Mouse (Mus musculus) thymus, adult 2 months (tissue): ENCODE results near the gene Lgi2. TPM values are rescaled to one million over a fixed set of nuclear protein-coding genes. Genes with fewer than 3 reads are reported as not detected.

Experiments
- DNase-seq: peaks from one replicate; pipeline ENCODE4 v3.0.0; 2021
- H3K27ac ChIP-seq: fragments of 200-500 bp; 2 replicates; pipeline ENCODE4 v1.5.1; 2012; ENCODE audit warnings: low read length, control low read depth; ENCODE audit not compliant: control insufficient read depth, insufficient read depth
- H3K27me3 ChIP-seq: fragments of 200-500 bp; 2 replicates; pipeline ENCODE4 v1.6.1; 2012; ENCODE audit warnings: mild to moderate bottlenecking, low read length, moderate library complexity, mixed read lengths; ENCODE audit not compliant: control insufficient read depth, insufficient read depth
- H3K36me3 ChIP-seq: fragments of 200-500 bp; 2 replicates; pipeline ENCODE4 v1.6.1; 2012; ENCODE audit warnings: mild to moderate bottlenecking, low read length, moderate library complexity; ENCODE audit not compliant: control insufficient read depth, insufficient read depth
- H3K4me1 ChIP-seq: fragments of 200-500 bp; replicated peaks from 2 replicates; pipeline ENCODE4 v1.6.1; 2012; ENCODE audit warnings: low read length; ENCODE audit not compliant: control insufficient read depth, insufficient read depth
- H3K4me3 ChIP-seq: fragments of 200-500 bp; 2 replicates; pipeline ENCODE4 v1.5.1; 2012; ENCODE audit warnings: mild to moderate bottlenecking, low read length, control low read depth, moderate library complexity; ENCODE audit not compliant: control insufficient read depth, insufficient read depth
- CTCF ChIP-seq: fragments of 200-500 bp; IDR thresholded peaks from 2 replicates; pipeline ENCODE4 v1.5.1; 2012; ENCODE audit warnings: mild to moderate bottlenecking, control low read depth, low read length, moderate library complexity, borderline replicate concordance; ENCODE audit not compliant: control insufficient read depth, poor library complexity, insufficient read depth; ENCODE audit errors: extremely low read depth
- POLR2A ChIP-seq: fragments of 200-500 bp; IDR thresholded peaks from 2 replicates; pipeline ENCODE4 v1.6.1; 2012; ENCODE audit warnings: mild to moderate bottlenecking, low read length, control low read depth, moderate library complexity; ENCODE audit not compliant: control insufficient read depth, poor library complexity, insufficient read depth; ENCODE audit errors: extremely low read depth
- WGBS: fragments of 180-500 bp; shearing (Covaris S2); methylation state at CpG from one replicate; pipeline ENCODE4 v1.1.7; 2018; 5-methylcytosine and 5-hydroxymethylcytosine counted together
- polyA plus RNA-seq: library from polyadenylated mRNA; depleted of rRNA; stranded (reverse); fragments of >200 nt; gene quantifications from 2 replicates; pipeline ENCODE4 v1.2.3, GENCODE M21; 2012

Gene Lgi2
- polyA plus RNA-seq, 1 experiment, result 0.85 TPM

DNA sequence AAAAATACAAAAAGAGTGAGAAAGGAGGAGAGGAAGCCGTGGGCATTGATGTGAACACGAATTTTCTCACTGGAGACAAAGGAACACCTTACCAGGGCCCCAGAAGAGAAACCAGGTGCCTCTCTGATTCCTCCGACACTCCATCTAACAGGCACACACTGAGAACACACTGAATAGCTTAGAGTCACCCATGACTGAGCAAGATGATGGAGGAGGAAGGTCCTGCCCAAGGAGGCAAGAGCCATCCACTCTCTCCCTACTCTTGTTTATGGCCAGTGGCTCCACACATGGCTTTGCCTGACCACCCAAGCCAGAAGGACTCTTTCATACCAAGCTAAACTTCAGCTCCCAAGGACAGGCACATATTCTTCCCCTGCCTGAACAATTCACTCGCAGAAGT is 22.5 kb downstream of the Lgi2 start:
- Histone ChIP-seq H3K36me3 (no peaks in the 10 kb centered on the region), H3K4me3 (no peak overlapping the region), H3K4me1 (no peaks in the 10 kb centered on the region), H3K27me3 (no peaks in the 10 kb centered on the region; the same call in 1 of the 2 replicates), H3K27ac (no peak overlapping the region)
- DNase-seq, result no peak
- 84% methylated on average over 4 of the region's 4 CpGs for WGBS
- TF ChIP-seq CTCF (no peak), POLR2A (no peak)

DNA sequence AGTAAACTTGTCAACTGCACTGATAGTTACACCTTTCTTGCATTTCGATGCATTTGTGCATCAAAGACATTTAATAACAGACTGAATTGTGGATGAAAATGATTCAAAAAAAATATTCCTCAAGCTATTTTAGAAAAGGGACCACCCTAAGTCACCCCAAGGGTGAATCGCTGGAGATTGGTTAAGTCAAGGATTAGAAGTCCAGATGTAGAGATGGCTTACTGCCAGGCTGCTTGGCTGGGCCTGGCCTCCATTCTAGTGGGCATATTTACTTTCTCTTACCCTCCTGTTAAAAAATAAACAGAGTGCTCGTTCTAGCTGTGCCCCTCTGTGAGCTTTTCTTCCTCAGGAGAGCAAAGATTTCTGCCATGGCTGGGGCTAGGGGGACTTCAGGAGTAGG is 26.1 kb downstream of the Lgi2 start:
- Histone ChIP-seq H3K27me3 (no peaks in the 10 kb centered on the region; the same call in 1 of the 2 replicates), H3K4me1 (no peaks in the 10 kb centered on the region), H3K36me3 (no peaks in the 10 kb centered on the region), H3K27ac (no peak overlapping the region), H3K4me3 (no peak overlapping the region)
- DNase-seq, result no peak
- 82% methylated on average over 3 of the region's 3 CpGs for WGBS
- no peak for TF ChIP-seq CTCF

DNA sequence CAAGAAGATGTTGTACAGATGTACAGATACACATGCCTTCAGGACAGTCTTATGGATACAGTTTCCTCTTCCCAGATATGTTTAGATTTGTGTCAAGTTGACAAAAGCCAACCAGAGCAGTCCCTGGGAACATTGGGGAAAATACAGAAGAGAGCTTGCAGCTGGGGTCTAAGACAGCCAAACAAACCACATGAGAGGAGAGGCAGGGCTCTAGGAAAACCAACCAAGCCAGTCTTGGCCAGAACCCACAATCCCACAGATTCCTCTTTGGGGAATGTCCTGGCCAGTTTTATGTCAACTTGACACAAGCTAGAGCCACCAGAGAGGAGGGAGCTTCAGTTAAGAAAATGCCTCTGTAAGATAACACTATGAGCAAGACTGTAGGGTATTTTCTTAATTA is 26.8 kb downstream of the Lgi2 start:
- no peaks in the 10 kb centered on the region; the same call in 1 of the 2 replicates for H3K27me3 ChIP-seq
- no peaks in the 10 kb centered on the region for H3K36me3 ChIP-seq
- TF ChIP-seq POLR2A (no peak), CTCF (no peak)
- H3K4me1 ChIP-seq, result no peaks in the 10 kb centered on the region
- no peak overlapping the region for H3K4me3 ChIP-seq
- H3K27ac ChIP-seq, result no peak overlapping the region
- no peak for DNase-seq

DNA sequence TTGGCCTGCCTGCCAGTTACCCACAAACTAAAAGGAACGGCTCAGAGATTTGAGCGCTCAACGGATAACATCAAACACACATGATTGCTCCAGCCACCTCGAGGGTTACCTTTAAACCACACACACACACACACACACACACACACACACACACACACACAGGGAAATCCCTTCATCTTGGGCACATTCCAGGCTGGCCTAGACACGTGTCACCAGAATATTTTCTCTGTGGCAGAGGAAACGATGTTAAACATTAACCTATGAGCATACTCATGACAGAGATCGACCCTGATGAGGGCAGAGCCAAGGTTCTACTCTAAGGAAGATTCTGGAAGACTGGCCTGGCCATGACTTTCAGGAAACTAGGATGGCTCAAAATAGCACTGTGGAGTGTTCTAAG is 29.2 kb downstream of the Lgi2 start:
- DNase-seq, result no peak
- WGBS, result 79% methylated on average over 7 of the region's 7 CpGs
- no peak for TF ChIP-seq CTCF
- no peak for TF ChIP-seq POLR2A

GRCm38 (mm10) chr5:52534798-52535590 is 31.3 kb downstream of the Lgi2 start:
- no peak for TF ChIP-seq POLR2A
- no peak for TF ChIP-seq CTCF
- no peak overlapping the region for H3K4me3 ChIP-seq
- H3K36me3 ChIP-seq, result no peaks in the 10 kb centered on the region
- H3K27ac ChIP-seq, result no peak overlapping the region
- no peaks in the 10 kb centered on the region; the same call in 1 of the 2 replicates for H3K27me3 ChIP-seq
- 63% methylated on average over 14 of the region's 14 CpGs for WGBS
- no peak for DNase-seq
- no peaks in the 10 kb centered on the region for H3K4me1 ChIP-seq

More for the DNA sequence above, 29.2 kb downstream of the Lgi2 start:
- no peaks in the 10 kb centered on the region for H3K4me1 ChIP-seq
- H3K27ac ChIP-seq, result no peak overlapping the region
- H3K36me3 ChIP-seq, result no peaks in the 10 kb centered on the region
- no peak overlapping the region for H3K4me3 ChIP-seq
- no peaks in the 10 kb centered on the region; the same call in 1 of the 2 replicates for H3K27me3 ChIP-seq

DNA sequence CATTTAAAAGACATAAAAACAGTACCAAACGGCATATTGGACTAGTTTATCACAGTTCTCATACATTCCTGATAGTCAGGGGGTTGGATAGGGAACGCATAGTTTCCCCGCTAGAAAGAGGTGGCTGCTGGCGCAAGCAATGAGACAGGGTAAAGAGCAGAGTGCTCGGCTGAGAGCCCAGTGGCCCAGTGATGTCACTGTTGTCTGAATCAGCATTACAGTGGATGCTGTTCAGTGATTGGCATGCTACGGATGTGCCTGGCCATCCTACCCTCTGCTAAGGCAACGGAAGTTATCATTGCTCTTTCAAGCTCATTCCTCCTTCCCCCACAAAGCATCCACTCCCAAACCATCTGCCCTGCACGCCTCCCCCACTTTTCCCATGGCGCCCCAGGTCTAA is 32.6 kb downstream of the Lgi2 start:
- no peaks in the 10 kb centered on the region for H3K36me3 ChIP-seq
- H3K4me3 ChIP-seq, result no peak overlapping the region
- WGBS, result 87% methylated on average over 9 of the region's 9 CpGs
- H3K27me3 ChIP-seq, result no peaks in the 10 kb centered on the region; the same call in 1 of the 2 replicates
- no peak for DNase-seq
- no peak for TF ChIP-seq POLR2A
- TF ChIP-seq CTCF, result no peak
- no peak overlapping the region for H3K27ac ChIP-seq
- no peaks in the 10 kb centered on the region for H3K4me1 ChIP-seq
